Mouse (Mus musculus): Measurements from ENCODE around the gene Cblb.

Gene Cblb

DNA sequence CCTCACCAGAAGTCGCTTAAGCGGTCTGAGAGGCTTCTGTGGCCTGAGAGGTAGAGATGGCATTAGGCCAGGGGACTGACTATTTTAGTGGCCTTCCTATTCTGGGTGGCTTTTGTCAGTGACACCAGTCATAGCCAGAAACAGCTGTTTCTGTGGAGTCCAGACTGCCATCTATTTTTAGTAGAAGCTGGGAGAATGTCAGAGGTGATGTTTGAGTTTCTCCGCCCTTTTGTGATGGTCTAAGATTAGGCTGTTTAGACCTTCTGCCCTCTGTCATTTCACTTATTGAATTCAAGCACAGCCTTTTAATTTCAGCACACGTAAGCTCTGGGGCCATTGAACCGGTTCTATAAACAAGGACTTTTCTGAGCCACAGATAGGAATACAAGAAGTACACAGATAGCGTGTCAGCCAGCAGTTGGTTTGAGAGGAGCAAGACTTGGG, 40.8 kb downstream of the Cblb start:
- DNase-seq (ENCODE audit: low spot score) = no peak

DNA sequence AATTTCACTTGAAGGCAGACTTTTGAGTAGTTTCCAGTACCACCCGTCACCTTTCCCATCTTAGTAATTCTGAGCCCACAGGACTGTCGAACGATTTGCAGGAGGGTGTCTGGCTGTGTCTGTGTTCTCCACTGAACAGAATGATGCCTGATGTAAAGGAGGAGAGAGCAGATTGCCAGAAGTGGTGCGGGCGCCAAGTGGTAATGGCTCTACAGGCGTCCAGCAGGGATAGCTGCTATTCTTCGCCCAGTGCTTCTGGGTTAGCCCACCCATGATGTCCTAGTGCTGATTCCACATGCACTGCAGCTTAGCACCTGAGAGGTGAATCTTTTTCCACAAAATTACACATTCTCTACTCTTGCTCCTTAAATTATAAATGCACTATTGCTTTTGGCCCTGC, 45.6 kb downstream of the Cblb start:
- no peak for DNase-seq (ENCODE audit: low spot score)

DNA sequence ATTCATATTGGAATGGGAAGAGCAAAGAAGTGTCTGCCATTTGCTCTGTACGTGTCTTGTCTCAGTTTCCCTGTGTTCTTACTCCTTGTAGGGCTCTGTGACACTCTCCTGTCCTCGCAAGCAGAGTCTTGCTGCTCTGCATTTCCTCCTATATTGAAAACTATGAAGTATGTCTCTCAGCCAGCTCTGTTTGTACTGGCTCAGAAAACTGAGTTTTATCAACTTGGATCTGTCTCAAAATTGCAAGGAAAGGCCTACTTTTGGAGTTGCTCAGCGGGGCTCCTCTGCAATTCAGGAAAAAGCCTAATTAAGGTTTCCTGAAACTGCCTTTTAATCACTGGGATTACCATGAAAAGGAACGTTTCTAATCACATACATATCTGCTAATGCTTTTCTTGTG, 46.9 kb downstream of the Cblb start:
- no peak for DNase-seq (ENCODE audit: low spot score)

DNA sequence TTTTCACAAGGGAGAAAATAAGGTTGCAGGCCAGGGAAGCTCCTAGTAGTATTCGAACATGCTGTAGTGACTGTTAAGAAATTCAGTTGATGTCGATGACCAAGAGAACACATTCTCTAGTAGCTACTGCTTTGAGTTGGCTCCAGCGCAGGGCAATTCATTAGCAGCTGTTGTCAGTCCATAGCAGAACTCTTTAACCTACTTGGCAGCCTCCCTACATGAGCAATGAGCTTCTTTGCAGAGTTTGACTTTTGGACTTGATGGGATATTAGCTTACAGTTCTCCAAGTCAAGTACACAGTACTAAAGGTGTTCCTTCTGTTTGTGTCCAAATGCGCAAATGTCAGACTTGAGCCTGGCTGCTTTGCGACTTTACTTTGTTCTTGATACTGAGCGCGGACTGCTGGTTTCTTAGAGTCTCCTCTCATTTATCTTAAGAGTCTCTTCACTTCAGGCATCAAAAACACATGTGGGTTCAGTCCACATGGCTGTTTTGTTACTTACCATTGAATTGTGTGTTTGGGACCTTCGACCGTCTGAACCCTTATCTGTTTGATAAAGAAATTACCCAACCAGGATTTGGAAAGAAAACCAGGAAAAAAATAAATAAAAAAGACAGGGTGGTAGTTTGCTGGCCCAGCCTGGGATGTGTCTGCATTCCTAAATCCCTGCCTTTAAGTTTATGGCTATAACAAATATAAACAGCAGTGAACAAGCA, 47.9 kb downstream of the Cblb start:
- no peak for DNase-seq (ENCODE audit: low spot score)

DNA sequence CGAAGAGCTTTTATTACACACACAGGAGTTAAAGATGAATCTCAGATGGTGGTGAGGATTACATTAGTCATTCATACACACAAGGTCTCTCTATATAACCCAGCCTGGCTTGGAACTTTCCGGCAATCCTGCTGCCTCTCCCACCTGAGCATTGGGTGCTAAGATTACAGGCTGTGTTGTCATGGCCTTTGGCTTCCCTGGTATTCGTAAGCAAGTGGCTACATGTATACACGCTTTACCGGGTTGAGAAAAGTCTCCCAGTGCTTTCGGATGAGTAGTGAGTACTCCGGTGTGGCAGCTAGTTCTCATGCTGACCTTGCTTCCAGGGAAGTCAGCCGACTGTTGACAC, 48.4 kb downstream of the Cblb start:
- no peak for DNase-seq (ENCODE audit: low spot score)

DNA sequence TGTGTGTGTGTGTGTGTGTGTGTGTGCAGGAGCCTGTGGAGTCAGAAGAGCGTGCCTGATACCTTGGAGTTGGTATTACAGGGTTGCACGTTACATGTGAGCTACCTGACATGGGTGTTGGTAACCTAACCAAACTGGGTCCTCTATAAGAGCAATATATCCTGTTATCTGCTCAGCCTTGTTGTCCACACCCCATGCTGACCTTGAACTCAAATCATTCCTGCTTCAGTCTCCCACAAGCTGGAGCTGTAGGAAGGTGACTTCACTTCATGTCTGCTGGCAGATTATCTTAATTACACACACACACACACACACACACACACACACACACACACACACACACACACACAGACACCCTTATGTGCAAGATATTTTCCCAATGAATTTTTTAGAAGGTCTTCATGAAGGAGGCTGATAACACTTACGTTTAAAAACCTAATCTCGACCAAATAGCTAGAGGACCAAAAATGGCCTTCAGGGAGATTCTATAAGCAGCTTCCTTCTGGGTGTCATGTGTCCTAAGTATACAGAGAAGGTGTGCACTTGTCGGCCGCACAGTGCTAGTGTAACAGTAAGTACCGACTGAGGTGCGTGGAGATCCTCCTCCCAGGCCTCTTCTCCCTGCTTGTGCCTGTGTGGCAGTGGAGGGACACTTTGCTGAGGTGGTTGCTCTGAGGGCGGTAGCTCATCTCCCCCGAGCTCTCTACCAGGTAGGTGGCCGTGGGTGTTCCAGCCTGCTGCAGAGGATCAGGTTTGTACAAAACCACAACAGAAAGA, 49.8 kb downstream of the Cblb start:
- DNase-seq (ENCODE audit: low spot score) = no peak

DNA sequence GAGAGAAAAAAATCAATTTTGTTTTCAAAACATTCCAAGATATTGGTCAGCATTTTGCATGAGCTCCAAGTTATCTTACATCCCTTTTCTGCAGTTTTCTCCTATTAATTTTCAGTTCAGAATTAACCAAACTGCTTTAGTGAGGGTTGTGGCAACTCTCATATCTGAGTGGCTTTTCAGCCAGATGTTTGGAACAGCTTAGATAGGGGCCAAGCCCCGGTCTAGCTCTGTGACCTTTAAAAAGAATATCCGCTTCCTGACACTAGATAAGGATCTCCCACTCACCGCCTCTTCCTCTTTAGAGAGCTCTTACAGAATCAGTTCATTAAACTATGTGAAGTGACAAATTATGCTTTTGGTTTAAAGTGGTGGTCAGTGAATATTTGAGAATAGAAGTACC, 50.7 kb downstream of the Cblb start:
- no peak for DNase-seq (ENCODE audit: low spot score)

DNA sequence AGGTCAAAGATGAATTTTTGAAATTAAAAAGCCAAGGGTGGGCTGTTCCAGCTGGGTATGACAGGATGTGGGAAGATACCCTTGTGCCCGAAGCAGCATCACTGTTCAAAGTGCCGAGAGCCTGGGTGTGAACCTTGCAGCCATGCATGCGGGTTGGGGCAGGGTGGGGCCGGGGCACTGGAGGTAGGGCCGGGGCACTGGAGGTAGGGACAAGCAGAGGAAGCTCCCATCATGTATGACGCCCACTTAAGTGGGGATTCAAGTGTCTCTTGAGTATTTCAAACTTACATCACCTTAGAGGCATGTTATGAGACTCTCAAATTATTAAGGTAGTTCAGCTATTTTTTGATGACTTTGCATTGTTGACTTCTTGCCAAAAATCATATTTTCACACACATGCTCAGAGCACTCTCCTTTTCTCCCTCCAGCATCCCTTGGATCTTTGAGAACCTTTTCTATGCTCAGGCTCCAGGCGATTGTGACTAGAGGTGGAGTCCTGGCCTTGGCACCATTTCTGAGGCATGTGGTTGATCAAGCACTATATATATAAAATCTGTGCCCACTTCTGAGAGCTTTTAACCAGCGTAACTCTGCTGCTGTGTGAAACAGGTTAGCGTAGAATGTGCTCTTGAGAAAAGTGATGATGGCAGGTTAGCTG, 55.9 kb downstream of the Cblb start:
- no peak for DNase-seq (ENCODE audit: low spot score)

DNA sequence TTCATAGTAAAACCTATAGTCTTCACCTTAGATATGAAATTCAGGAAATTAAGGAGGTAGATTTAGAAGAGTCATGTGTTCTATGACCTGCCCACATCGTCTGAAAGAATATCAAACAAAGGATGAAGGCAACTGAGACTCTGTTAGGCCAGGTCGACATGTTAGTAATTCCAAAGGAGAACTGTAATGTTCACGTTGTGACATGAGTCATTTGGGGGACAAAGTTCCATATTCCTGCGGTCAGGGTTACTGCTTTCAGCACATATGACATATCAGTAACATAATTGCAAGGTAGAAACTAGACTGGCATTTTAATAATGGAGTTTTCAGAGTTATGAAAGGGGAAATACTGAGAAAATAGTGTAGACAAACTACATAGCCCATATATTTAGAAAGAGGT, 58.3 kb downstream of the Cblb start:
- DNase-seq (ENCODE audit: low spot score) = no peak

DNA sequence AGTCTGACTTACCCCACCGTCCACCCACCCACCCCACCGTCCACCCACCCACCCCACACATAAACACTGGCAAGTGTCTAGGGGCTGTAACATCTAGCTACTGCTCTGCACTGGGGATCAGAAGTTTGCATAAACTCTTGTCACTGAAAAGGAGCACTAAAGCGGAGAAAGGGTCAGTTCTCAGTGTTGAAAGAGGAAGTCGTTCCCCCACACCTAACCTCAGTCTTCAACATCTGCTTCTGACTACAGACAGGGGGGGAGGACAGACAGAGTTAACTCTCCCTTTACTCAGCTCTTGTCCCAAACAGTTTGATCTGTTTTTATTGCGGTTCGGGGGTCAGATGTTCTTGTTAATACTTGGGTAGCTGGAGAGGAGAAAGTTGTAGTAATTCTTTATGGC, 59.9 kb downstream of the Cblb start:
- DNase-seq (ENCODE audit: low spot score) = no peak

DNA sequence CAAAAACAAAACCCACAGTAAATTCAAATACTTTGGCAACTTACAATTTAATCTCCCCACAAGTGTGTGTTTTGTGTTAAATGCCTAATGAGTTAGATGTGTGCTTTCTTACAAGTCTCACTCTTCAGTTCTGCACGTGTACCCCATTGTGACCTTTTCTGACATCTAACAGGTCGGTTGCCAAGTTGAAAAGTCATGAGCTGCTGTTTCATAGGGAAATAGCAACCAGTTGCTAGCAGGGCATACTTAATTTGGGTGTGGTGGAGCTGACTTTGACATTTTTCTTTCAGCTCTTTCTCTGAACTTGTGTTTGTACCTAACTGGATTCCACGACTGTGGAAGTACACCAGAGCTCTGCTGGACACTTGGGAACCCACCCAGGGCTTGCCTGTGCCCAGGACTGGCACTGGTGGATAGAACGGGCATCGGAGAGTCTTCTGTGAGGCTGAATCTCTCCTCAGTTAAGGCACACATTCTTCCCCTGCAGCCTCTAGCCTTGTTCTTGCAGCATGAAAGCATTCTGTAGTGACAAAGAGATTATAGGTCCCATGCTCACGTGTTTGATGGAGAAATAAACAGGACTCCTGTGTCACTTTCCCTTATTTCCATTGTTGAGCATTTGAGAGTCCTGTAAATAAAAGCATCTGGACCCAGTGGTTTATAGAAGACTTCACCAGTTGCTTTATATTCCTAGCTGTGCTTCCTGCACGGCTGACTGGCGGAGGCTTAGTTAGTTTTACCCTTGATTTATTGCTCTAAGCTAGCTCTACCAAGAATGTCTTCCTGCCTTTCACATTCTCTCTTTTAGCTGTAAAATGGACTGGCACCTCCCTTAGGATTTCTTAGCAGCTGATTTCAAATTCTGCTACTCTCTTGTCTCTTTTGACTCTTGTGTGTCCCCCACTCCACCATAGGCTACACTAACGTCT, 62.6 kb downstream of the Cblb start:
- no peak for DNase-seq (ENCODE audit: low spot score)

DNA sequence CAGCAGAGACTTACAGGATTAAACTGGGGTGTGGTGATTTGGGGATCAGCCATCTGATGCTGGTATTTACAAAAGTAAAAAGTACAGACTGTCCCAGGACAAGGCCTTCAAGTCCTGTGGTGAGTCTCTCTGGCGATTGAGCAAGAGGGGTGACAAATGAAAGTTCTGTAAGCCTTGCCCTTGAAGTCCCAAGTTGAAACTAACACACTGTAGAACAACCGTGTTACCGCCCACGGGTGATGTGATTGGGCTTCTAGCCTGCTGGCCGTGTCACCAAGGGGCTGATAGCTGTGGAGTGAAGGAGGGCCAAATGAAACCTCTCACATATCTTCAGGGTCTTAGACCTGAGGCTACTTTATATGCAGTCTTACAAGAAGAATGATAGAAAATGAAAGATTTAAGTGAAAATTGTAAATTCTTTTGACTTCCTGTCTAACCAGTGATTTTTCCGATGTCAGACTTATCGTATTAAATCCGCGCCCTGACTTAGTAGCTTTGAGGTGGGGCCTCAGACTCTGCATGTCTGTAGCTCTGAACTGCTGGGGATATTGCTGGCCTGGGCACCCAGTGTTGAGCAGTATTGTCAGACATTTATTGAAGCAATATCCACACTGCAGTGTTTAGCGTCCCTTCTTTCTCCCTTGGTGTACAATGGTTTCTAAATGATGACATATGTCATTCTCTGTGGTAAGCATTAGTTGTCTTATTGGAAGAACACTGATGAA, 63.9 kb downstream of the Cblb start:
- DNase-seq (ENCODE audit: low spot score) = peak; percentile 43

DNA sequence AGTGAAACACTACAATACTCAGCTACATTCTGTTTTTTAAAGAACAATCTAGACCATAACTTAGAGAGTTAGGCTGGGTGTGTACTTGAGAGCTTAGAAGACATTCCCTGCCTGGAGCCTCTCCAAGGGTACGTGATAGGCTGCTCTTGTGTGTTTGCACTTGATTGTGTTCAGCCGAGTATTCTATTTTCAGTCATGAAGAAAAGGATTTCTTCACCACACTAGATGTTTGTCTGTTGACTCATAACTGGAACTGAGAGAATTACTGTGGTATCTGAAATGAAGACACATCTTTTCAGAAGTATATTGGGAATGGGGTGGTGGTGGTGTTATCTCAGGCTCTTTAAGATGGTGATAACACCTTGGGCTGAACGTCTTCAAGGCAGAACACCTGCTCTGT, 64.6 kb downstream of the Cblb start:
- no peak for DNase-seq (ENCODE audit: low spot score)

DNA sequence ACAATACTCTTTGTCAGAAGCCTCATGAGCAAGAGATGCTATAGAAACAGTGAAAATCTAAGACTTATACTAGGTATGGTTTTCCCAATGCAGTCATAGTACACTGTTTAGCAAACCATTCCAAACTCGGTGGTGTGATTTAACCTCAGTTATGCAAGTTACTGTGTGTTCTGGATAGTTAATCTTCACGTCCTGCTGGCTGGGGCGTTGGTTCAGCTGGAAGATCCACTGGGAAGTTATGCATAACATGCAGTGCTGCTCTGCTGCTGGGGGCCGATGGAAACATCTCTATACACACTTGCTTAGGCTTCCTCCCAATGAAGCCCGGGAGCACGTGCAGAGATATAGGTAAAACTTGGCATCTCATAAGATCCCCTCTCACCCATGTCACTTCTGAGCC, 69.4 kb downstream of the Cblb start:
- DNase-seq (ENCODE audit: low spot score) = no peak

DNA sequence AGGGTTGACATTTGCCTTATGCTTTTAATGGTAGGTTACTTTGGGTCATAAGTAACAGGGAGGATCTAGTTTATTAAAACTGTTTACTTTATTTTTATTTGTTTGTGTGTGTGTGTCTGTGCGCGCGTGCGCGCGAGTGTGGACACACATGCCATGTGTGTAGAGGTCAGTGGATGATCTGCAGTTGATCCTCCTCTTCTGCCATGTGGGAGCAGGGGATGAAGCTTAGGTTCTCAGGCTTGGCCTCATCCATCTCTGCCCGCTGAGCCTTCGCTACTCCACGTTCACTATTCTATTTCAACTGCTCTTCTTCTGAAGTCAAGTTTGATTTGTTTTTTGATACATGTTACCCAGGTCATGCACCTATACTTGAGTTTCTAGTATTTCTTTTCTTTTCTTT, 73.6 kb downstream of the Cblb start:
- DNase-seq (ENCODE audit: low spot score) = no peak

DNA sequence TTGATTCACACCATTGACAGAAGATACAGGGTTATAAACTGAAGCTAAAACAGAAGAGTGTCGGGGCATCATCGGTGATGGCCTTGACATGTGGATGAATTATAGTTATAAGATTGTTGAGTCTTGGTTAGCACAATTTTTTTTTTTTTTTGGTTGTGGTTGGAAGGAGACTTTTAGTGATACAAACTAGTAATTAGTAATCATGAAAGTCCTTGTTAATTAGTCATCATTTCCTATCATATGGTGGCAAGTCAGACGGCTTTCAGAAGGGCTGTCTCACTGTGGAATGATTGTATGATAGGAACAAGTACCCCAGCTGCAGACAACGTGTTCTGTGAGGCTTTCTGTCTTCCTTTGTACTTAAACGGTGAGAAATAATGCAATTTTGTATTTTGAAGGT, 76.8 kb downstream of the Cblb start:
- DNase-seq (ENCODE audit: low spot score) = no peak

DNA sequence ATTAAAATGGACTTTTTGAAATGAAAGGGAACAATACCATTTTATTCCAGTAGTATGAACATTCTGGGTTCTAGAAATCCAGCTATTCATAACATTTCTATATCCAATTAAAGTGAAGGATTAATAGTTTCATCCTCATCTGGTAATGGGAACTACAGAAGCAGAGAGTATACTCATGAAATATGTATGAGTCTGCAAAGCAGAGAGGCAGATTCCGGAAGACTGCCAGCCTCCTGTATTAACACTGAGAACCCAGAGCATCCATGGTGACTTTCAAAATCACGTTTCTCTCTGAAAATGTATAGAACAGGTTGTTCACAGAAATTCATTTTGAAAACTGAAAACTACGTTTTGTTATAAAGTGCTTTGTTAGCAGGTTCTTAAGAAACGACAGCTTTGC, 83.4 kb downstream of the Cblb start:
- DNase-seq (ENCODE audit: low spot score) = no peak

DNA sequence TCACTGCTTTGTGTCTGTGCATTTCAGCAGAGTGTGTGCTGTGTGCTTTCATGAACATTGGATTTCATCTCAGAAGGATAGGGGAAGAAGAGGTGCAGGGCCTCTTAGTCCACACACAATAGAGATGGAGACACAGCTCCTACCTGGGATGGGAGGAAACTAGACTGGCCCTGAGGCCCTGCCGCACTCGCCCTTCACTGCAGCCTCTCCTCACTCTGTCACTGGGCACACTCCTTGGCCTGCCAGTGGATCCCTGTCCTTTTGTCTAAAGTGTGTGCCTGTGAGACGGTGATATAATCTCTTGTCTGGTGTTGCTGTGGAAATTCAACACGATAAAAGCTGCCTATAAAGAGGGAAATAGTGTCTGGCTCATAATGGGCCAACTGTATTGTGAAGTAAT, 88.0 kb downstream of the Cblb start:
- no peak for DNase-seq (ENCODE audit: low spot score)

DNA sequence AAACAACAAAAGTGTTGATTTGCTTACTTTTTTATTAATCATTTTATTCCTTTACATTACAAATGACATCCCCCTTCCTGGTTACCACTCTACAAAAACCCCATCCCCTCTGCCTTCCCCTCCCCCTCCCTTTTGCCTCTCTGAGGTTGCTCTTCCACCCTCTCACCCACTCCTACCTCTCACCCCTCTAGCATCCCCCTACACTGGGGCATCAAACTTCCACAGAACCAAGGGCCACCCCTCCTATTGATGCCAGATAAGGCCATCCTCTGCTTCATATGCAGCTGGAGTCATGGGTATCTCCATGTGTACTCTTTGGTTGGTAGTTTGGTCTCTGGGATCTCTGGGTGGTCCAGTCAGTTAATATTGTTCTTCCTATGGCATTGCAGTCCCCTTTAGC, 93.9 kb downstream of the Cblb start:
- no peak for DNase-seq (ENCODE audit: low spot score)

DNA sequence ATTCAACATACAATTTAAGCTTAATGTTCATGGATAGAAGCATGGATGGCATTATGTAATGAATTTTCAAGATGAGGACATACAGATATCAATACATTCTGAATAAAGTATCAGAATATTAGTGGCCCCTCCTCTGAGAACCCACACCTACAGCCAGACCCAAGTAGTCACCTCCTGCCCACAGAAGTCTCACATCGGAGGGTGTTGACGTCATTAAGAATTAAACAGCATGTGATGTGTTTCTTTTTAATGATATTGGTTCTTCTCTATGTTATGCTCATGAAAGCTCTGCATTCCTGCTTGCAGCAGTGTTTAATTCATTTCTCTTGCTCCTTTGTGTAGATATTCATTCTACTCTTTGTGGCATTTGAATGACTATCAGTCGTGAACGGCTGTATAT, 94.9 kb downstream of the Cblb start:
- no peak for DNase-seq (ENCODE audit: low spot score)

DNA sequence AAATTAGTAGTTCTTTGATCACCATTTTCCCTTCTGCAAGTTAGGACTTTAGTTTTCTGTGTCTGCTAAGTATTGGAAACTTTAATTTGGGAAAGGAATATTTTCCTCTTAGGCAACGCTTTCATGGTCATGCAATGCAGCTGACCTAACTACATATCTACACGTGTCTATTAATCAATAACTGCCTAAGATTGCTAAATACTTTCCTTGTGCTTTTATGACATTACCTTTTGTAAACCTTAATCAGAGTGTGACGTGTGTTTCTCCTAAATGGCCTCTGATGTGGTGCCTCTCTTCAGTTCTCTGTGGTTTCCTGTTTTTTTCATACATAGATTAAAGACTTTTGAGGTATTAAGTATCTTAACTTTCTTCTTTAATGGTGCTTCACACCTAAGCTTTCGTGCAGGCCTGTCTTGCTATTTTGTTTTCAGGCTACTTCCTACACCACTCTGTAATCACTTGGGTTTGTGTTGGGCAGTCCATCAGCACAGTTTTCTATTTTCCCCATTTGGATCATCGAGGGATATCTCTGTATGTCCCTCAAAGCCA, 98.4 kb downstream of the Cblb start:
- no peak for DNase-seq (ENCODE audit: low spot score)
